Mouse (Mus musculus): ENCODE measurements around the gene Rph3a. TPM values are rescaled to one million over a fixed set of nuclear protein-coding genes. Genes with fewer than 3 reads are reported as not detected.

Gene Rph3a
- polyA plus RNA-seq, 1 experiment from 2014 or later = not detected

DNA sequence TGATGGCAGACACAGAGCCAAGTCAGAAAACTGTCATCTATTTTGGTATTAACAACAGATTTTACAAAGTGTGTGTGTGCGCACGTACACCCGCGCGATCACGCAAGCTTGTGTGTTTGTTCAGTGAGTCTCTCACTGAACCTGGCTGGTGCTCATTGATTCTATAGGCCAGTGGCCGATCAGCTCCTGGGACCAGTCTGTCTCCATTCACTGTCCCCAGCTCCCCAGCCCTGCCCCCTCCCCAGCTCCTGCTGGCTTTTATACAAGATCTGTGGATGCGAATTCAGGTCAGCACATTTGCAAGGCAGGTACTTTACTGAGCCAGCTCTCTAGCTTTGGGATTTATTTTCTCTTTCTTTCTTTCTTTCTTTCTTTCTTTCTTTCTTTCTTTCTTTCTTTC, 41.1 kb downstream of the Rph3a start:
- Histone ChIP-seq H3K36me3 (ENCODE audit: control insufficient read depth, insufficient read depth, low read length) (no peaks in the 10 kb centered on the region), H3K4me2 (no peak overlapping the region), H3K4me3 (ENCODE audit: low read depth, low read length) (no peak overlapping the region), H3K9me3 (ENCODE audit: control insufficient read depth, low read length) (no peaks in the 10 kb centered on the region), H3K9ac (ENCODE audit: low read depth, low read length) (no peak overlapping the region), H3K27me3 (replicated peaks; ENCODE audit: control insufficient read depth, insufficient read depth, low read length) (no peaks in the 10 kb centered on the region), H3K27ac (ENCODE audit: low read depth, low read length) (no peak overlapping the region), H3K4me1 (replicated peaks; ENCODE audit: control insufficient read depth, insufficient read depth, low read length) (no peaks in the 10 kb centered on the region)
- ATAC-seq (replicated peaks; ENCODE audit: low FRiP score) (no peak), DNase-seq (ENCODE audit: low spot score) (no peak)
- 87% methylated on average over 8 of the region's 8 CpGs for WGBS

- Histone ChIP-seq H3K9me3 (ENCODE audit: control insufficient read depth, low read length) (no peaks in the 10 kb centered on the region), H3K36me3 (ENCODE audit: control insufficient read depth, insufficient read depth, low read length) (no peaks in the 10 kb centered on the region), H3K27ac (ENCODE audit: low read depth, low read length) (no peak overlapping the region), H3K4me2 (no peak overlapping the region), H3K9ac (ENCODE audit: low read depth, low read length) (no peak overlapping the region), H3K27me3 (replicated peaks; ENCODE audit: control insufficient read depth, insufficient read depth, low read length) (no peaks in the 10 kb centered on the region), H3K4me1 (replicated peaks; ENCODE audit: control insufficient read depth, insufficient read depth, low read length) (no peaks in the 10 kb centered on the region), H3K4me3 (ENCODE audit: low read depth, low read length) (no peak overlapping the region)
- ATAC-seq (replicated peaks; ENCODE audit: low FRiP score) = no peak
- WGBS = 62% methylated on average over 4 of the region's 4 CpGs
- DNase-seq (ENCODE audit: low spot score) = no peak
Measured at GRCm38 (mm10) chr5:120968134-120968532, 41.8 kb downstream of the Rph3a start.

- Histone ChIP-seq H3K36me3 (ENCODE audit: control insufficient read depth, insufficient read depth, low read length) (no peaks in the 10 kb centered on the region), H3K4me2 (no peak overlapping the region), H3K27me3 (replicated peaks; ENCODE audit: control insufficient read depth, insufficient read depth, low read length) (no peaks in the 10 kb centered on the region), H3K27ac (ENCODE audit: low read depth, low read length) (no peak overlapping the region), H3K4me1 (replicated peaks; ENCODE audit: control insufficient read depth, insufficient read depth, low read length) (no peaks in the 10 kb centered on the region), H3K9me3 (ENCODE audit: control insufficient read depth, low read length) (no peaks in the 10 kb centered on the region), H3K4me3 (ENCODE audit: low read depth, low read length) (no peak overlapping the region), H3K9ac (ENCODE audit: low read depth, low read length) (no peak overlapping the region)
- DNase-seq (ENCODE audit: low spot score) = no peak
- no peak for ATAC-seq (replicated peaks; ENCODE audit: low FRiP score)
- WGBS = 72% methylated on average over 13 of the region's 13 CpGs
Measured at GRCm38 (mm10) chr5:120967355-120968133, 42.3 kb downstream of the Rph3a start.

DNA sequence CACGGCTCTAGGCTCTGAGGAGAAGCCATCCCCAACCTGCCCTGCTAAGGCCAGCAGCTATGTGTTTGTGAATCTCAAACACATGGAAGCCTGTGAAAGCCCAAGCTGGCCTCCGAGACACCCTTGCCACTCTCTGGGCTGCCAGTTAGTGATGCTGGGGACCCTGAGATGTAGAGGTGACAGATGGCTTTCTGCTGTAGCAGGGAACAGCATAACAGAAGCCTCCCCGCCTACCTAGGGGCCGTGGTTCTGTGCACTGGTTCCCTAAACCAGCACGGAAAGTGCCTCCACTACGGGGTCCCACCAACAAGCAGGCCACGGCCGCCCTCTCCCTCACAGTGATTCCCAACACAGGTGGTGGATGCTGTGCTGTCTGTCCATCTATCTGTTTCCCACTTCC, 43.0 kb downstream of the Rph3a start:
- WGBS = 81% methylated on average over 8 of the region's 8 CpGs
- no peaks in the 10 kb centered on the region for H3K9me3 ChIP-seq (ENCODE audit: control insufficient read depth, low read length)
- no peaks in the 10 kb centered on the region for H3K27me3 ChIP-seq (replicated peaks; ENCODE audit: control insufficient read depth, insufficient read depth, low read length)
- no peak overlapping the region for H3K9ac ChIP-seq (ENCODE audit: low read depth, low read length)
- no peak for DNase-seq (ENCODE audit: low spot score)
- no peak overlapping the region for H3K27ac ChIP-seq (ENCODE audit: low read depth, low read length)
- H3K4me3 ChIP-seq (ENCODE audit: low read depth, low read length) = no peak overlapping the region
- H3K36me3 ChIP-seq (ENCODE audit: control insufficient read depth, insufficient read depth, low read length) = no peaks in the 10 kb centered on the region
- no peaks in the 10 kb centered on the region for H3K4me1 ChIP-seq (replicated peaks; ENCODE audit: control insufficient read depth, insufficient read depth, low read length)
- no peak overlapping the region for H3K4me2 ChIP-seq
- no peak for ATAC-seq (replicated peaks; ENCODE audit: low FRiP score)

GRCm38 (mm10) chr5:120966156-120966555, 43.7 kb downstream of the Rph3a start:
- H3K9me3 ChIP-seq (ENCODE audit: control insufficient read depth, low read length) = no peaks in the 10 kb centered on the region
- no peaks in the 10 kb centered on the region for H3K27me3 ChIP-seq (replicated peaks; ENCODE audit: control insufficient read depth, insufficient read depth, low read length)
- 74% methylated on average over 4 of the region's 4 CpGs for WGBS
- no peaks in the 10 kb centered on the region for H3K4me1 ChIP-seq (replicated peaks; ENCODE audit: control insufficient read depth, insufficient read depth, low read length)
- H3K9ac ChIP-seq (ENCODE audit: low read depth, low read length) = no peak overlapping the region
- no peak overlapping the region for H3K4me3 ChIP-seq (ENCODE audit: low read depth, low read length)
- ATAC-seq (replicated peaks; ENCODE audit: low FRiP score) = no peak
- DNase-seq (ENCODE audit: low spot score) = no peak
- H3K4me2 ChIP-seq = no peak overlapping the region
- no peak overlapping the region for H3K27ac ChIP-seq (ENCODE audit: low read depth, low read length)
- H3K36me3 ChIP-seq (ENCODE audit: control insufficient read depth, insufficient read depth, low read length) = no peaks in the 10 kb centered on the region

GRCm38 (mm10) chr5:120961004-120961403, 48.9 kb downstream of the Rph3a start:
- Histone ChIP-seq H3K27ac (ENCODE audit: low read depth, low read length) (no peak overlapping the region), H3K4me3 (ENCODE audit: low read depth, low read length) (no peak overlapping the region), H3K9ac (ENCODE audit: low read depth, low read length) (no peak overlapping the region), H3K9me3 (ENCODE audit: control insufficient read depth, low read length) (no peaks in the 10 kb centered on the region; the same call in 1 of the 2 replicates), H3K36me3 (ENCODE audit: control insufficient read depth, insufficient read depth, low read length) (no peaks in the 10 kb centered on the region), H3K27me3 (replicated peaks; ENCODE audit: control insufficient read depth, insufficient read depth, low read length) (no peaks in the 10 kb centered on the region), H3K4me1 (replicated peaks; ENCODE audit: control insufficient read depth, insufficient read depth, low read length) (no peaks in the 10 kb centered on the region), H3K4me2 (no peak overlapping the region)
- ATAC-seq (replicated peaks; ENCODE audit: low FRiP score) (no peak), DNase-seq (ENCODE audit: low spot score) (no peak)
- WGBS = 55% methylated on average over 4 of the region's 4 CpGs

- WGBS = 12% methylated on average over 5 of the region's 5 CpGs
Measured at GRCm38 (mm10) chr5:120953974-120954373, 55.9 kb downstream of the Rph3a start.

GRCm38 (mm10) chr5:120952242-120952770, 57.6 kb downstream of the Rph3a start:
- Histone ChIP-seq H3K9ac (ENCODE audit: low read depth, low read length) (no peak overlapping the region), H3K4me2 (no peak overlapping the region), H3K27ac (ENCODE audit: low read depth, low read length) (no peak overlapping the region), H3K9me3 (ENCODE audit: control insufficient read depth, low read length) (no peaks in the 10 kb centered on the region), H3K27me3 (replicated peaks; ENCODE audit: control insufficient read depth, insufficient read depth, low read length) (no peaks in the 10 kb centered on the region), H3K36me3 (ENCODE audit: control insufficient read depth, insufficient read depth, low read length) (no peaks in the 10 kb centered on the region), H3K4me1 (replicated peaks; ENCODE audit: control insufficient read depth, insufficient read depth, low read length) (no peaks in the 10 kb centered on the region), H3K4me3 (ENCODE audit: low read depth, low read length) (no peak overlapping the region)
- DNase-seq (ENCODE audit: low spot score) (no peak), ATAC-seq (replicated peaks; ENCODE audit: low FRiP score) (no peak)
- 62% methylated on average over 10 of the region's 10 CpGs for WGBS

More at GRCm38 (mm10) chr5:120953974-120954373, 55.9 kb downstream of the Rph3a start:
- H3K4me1 ChIP-seq (replicated peaks; ENCODE audit: control insufficient read depth, insufficient read depth, low read length) = no peaks in the 10 kb centered on the region
- no peak overlapping the region for H3K27ac ChIP-seq (ENCODE audit: low read depth, low read length)
- no peak for DNase-seq (ENCODE audit: low spot score)
- no peak overlapping the region for H3K4me2 ChIP-seq
- ATAC-seq (replicated peaks; ENCODE audit: low FRiP score) = no peak
- no peaks in the 10 kb centered on the region for H3K27me3 ChIP-seq (replicated peaks; ENCODE audit: control insufficient read depth, insufficient read depth, low read length)
- H3K9ac ChIP-seq (ENCODE audit: low read depth, low read length) = no peak overlapping the region
- H3K36me3 ChIP-seq (ENCODE audit: control insufficient read depth, insufficient read depth, low read length) = no peaks in the 10 kb centered on the region
- no peak overlapping the region for H3K4me3 ChIP-seq (ENCODE audit: low read depth, low read length)
- no peaks in the 10 kb centered on the region; the same call in 1 of the 2 replicates for H3K9me3 ChIP-seq (ENCODE audit: control insufficient read depth, low read length)

GRCm38 (mm10) chr5:120942076-120942475, 67.8 kb downstream of the Rph3a start:
- no peaks in the 10 kb centered on the region for H3K27me3 ChIP-seq (replicated peaks; ENCODE audit: control insufficient read depth, insufficient read depth, low read length)
- H3K36me3 ChIP-seq (ENCODE audit: control insufficient read depth, insufficient read depth, low read length) = no peaks in the 10 kb centered on the region
- 70% methylated on average over 10 of the region's 10 CpGs for whole genome bisulfite sequencing
- ATAC-seq (replicated peaks; ENCODE audit: low FRiP score) (no peak), DNase-seq (ENCODE audit: low spot score) (no peak)
- H3K9me3 ChIP-seq (ENCODE audit: control insufficient read depth, low read length) = no peaks in the 10 kb centered on the region
- H3K27ac ChIP-seq (ENCODE audit: low read depth, low read length) = no peak overlapping the region
- H3K4me3 ChIP-seq (ENCODE audit: low read depth, low read length) = no peak overlapping the region
- no peak overlapping the region for H3K9ac ChIP-seq (ENCODE audit: low read depth, low read length)
- no peak overlapping the region for H3K4me2 ChIP-seq
- no peaks in the 10 kb centered on the region for H3K4me1 ChIP-seq (replicated peaks; ENCODE audit: control insufficient read depth, insufficient read depth, low read length)

All from liver, embryonic 11.5 days (tissue).